Mouse (Mus musculus) embryonic facial prominence, embryonic 10.5 days (tissue): Measurements from ENCODE around the gene Ndst2. TPM values are rescaled to one million over a fixed set of nuclear protein-coding genes. Genes with fewer than 3 reads are reported as not detected.

ENCODE experiments used
- DNase-seq: peaks from one replicate; pipeline ENCODE4 v3.0.0-alpha.2; 2017; ENCODE audit warnings: low spot score
- H3K27ac ChIP-seq: fragments of 300-500 bp; sonication (generic); replicated peaks from 2 replicates; pipeline ENCODE4 v1.5.1; 2016; ENCODE audit warnings: mild to moderate bottlenecking
- H3K27me3 ChIP-seq: fragments of 300-500 bp; sonication (generic); replicated peaks from 2 replicates; pipeline ENCODE4 v1.6.1; 2016; ENCODE audit warnings: low read depth, mild to moderate bottlenecking; ENCODE audit not compliant: poor library complexity, severe bottlenecking
- H3K36me3 ChIP-seq: fragments of 300-500 bp; sonication (generic); replicated peaks from 2 replicates; pipeline ENCODE4 v1.6.1; 2016; ENCODE audit warnings: mild to moderate bottlenecking, moderate library complexity
- H3K4me1 ChIP-seq: fragments of 300-500 bp; sonication (generic); 2 replicates; pipeline ENCODE4 v1.6.1; 2016
- H3K4me3 ChIP-seq: fragments of 300-500 bp; sonication (generic); 2 replicates; pipeline ENCODE4 v1.5.1; 2016; ENCODE audit warnings: mild to moderate bottlenecking, moderate library complexity
- H3K9me3 ChIP-seq: fragments of 300-500 bp; sonication (generic); 2 replicates; pipeline ENCODE4 v1.6.1; 2016; ENCODE audit warnings: mild to moderate bottlenecking
- WGBS: fragments of 180-500 bp; shearing (Covaris S2); methylation state at CpG from one replicate; pipeline ENCODE4 v1.1.7; 2016; 5-methylcytosine and 5-hydroxymethylcytosine counted together
- polyA plus RNA-seq: library from polyadenylated mRNA; unstranded; fragments of >200 nt; fragmentation: Nextera tagmentation; extraction: Ambion mirVana; gene quantifications from 2 replicates; pipeline ENCODE4 v1.2.1, GENCODE M21; 2016

Gene Ndst2
- polyA plus RNA-seq, 1 experiment from 2014 or later: 24.4 TPM

DNA sequence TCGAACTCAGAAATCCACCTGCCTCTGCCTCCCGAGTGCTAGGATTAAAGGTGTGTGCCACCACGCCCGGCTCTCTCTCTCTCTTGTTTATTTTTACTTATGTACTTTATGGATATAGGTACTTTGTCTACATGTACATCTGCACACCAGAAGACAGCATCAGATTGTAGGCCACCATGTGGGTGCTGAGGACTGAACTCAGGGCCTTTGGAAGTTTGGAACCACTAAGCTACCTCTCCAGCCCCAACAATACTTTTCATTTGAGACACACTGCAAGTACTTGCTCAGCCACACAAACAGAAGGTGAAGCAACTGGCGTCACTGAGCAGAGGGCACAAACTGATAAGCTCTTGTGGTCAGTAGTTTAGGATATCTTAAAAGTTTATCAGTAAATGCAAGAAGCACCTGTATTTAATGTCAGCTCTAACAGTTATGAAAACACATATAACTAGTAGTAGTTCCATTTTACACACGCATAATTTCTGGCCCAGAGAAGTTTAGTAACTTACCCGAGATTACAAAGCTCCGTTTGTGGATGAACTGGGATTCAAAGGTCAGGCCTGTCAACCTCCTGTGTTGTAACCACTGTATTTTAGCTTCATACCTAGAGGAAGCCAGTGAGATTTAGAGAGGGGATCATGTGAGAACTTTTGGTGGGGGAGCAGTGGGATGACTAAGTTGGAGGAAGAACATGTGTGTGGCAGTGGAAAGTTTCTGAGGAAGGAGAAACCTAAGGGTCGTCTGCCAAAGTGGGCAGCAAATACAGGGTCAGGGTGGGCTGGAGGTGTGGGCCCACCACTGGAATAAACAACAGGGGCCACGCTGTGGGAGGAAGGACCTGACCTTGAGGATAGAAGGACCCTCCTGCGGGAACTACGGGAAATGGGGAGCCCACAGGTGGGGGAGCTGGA lies 1.1 kb downstream of the Ndst2 start:
- H3K4me3 ChIP-seq: peak overlapping the region; percentile 96
- H3K27me3 ChIP-seq: no peaks in the 10 kb centered on the region
- H3K4me1 ChIP-seq: peaks cover 27% of the 10 kb centered on the region
- H3K36me3 ChIP-seq: peaks cover 73% of the 10 kb centered on the region
- H3K9me3 ChIP-seq: no peaks in the 10 kb centered on the region
- 51% methylated on average over 12 of the region's 12 CpGs for WGBS
- DNase-seq: no peak
- H3K27ac ChIP-seq: peak overlapping the region; percentile 97

DNA sequence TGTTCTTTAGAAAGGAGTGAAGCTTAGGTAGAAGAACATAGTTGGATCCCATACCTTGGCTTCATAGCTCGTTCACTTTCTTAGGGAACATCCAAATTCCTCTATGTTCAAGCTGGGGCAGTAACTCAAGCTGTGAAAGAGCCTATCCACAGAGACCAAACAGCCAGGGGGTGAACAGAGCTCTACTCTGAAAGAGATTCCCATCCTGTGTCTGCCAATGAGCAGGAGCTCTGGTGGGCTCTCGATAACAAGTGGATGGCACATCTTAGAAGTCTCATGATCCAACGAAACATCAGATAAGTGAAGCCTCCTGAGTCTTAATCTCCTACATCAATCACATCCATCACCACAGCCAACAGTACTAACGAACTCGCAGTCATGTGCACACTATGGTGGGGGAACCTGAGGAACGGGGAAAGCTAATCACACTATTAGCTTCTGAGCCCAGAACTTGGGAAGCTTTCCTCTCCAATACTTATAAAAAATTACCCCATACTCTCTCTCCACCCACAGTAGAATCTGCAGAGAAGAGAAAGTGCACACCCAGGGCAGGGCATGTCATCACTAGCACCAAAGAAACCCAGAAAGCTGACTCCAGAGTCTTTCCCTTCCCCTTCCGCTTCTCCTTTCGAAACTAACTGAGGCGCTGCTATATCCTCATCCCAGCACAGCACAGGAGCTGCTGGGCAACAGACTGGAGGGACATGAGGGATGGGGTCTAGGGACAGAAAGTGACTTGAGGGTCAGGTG lies 3.3 kb downstream of the Ndst2 start:
- H3K36me3 ChIP-seq: peaks cover 76% of the 10 kb centered on the region
- H3K4me1 ChIP-seq: peaks cover 21% of the 10 kb centered on the region
- 93% methylated on average over 9 of the region's 9 CpGs for WGBS
- no peaks in the 10 kb centered on the region for H3K9me3 ChIP-seq
- no peaks in the 10 kb centered on the region for H3K27me3 ChIP-seq
- H3K4me3 ChIP-seq: no peak overlapping the region
- no peak for DNase-seq
- no peak overlapping the region for H3K27ac ChIP-seq

DNA sequence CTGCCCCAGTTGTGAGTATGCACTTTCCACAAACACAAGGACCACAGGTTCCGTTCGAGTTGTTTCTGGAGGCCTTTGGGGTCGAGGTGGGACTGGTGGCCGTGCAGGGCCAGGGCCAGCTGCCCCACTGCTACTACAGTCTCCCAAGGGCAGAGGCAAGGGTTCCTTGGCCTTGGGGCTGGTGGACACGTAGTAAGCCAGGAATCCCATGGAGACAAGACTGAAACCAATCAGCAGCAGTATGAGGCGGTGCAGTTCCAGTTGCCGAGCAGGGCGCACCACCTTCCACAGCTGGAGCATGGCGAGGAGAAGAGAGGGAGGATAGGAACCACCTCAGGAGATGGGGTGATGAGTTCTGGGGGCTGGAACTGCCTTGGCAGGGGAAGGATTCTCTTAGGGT lies 4.5 kb downstream of the Ndst2 start:
- Histone ChIP-seq H3K36me3 (peaks cover 78% of the 10 kb centered on the region), H3K27ac (no peak overlapping the region), H3K9me3 (no peaks in the 10 kb centered on the region), H3K4me3 (no peak overlapping the region), H3K27me3 (no peaks in the 10 kb centered on the region), H3K4me1 (peaks cover 16% of the 10 kb centered on the region)
- DNase-seq: no peak
- WGBS: 93% methylated on average over 9 of the region's 9 CpGs

DNA sequence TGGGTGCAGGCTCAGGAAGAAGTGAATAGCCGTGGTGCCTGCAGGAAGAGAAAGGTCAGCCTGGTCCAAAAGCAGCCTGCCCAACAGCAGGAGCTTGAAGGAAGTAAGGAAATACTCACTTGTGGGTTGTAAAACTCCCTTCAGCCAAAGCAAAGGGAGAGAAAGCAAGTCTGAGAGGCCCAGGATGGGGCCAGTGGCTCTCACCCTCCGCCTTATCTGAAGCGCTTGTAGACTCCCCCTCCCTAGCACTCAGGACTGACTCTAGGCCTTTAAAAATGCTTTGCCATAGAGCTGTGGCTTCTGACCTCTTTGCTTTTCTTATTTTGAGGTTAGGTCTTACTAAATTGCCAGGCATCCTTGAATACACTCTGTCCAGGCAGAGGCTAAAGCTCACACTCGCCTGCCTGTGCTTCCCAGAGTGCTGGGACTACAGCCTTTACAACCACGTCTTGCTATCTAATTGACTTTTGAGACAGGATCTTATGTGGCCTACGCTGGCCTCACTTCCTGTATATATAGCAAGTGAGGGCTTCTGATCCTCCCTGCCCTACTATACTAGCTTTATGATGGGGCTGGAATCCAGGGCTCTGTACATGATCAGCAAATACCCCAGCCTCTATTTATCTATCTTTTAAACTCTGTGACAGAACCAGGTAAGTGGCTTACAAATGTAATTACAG lies 8.6 kb downstream of the Ndst2 start:
- H3K4me3 ChIP-seq: no peak overlapping the region
- H3K9me3 ChIP-seq: no peaks in the 10 kb centered on the region
- H3K27me3 ChIP-seq: no peaks in the 10 kb centered on the region
- no peak for DNase-seq
- 84% methylated on average over 6 of the region's 6 CpGs for WGBS
- no peaks in the 10 kb centered on the region for H3K4me1 ChIP-seq
- peaks cover 100% of the 10 kb centered on the region for H3K36me3 ChIP-seq
- H3K27ac ChIP-seq: no peak overlapping the region

DNA sequence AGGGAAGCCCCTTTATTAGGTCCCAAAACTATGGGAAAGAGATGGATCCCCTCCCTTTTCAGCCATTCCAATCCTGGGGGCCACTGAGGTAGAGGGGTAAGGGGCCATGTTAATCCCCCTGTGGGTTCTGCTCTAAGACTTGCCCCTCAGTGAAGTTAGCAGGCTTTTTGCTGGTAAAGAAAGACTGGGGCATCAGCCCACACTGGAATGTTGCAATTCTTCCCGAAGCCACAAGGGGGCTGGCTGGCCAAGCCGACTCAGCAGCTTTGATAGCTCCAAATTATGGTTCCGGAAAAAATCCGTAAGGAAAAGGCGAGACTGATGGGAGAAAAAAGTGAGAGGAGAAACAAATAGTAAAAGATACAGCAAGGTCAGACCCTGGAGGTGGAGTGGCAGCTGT lies 10.3 kb downstream of the Ndst2 start:
- Histone ChIP-seq H3K36me3 (peaks cover 100% of the 10 kb centered on the region), H3K4me1 (no peaks in the 10 kb centered on the region), H3K4me3 (no peak overlapping the region), H3K27ac (no peak overlapping the region), H3K27me3 (no peaks in the 10 kb centered on the region), H3K9me3 (no peaks in the 10 kb centered on the region)
- WGBS: 41% methylated on average over 5 of the region's 5 CpGs
- peak; percentile 66 for DNase-seq

GRCm38 (mm10) chr14:20723006-20723405 lies 11.4 kb downstream of the Ndst2 start:
- DNase-seq: no peak
- Histone ChIP-seq H3K27ac (no peak overlapping the region), H3K9me3 (no peaks in the 10 kb centered on the region), H3K27me3 (no peaks in the 10 kb centered on the region), H3K36me3 (peaks cover 100% of the 10 kb centered on the region), H3K4me1 (no peaks in the 10 kb centered on the region), H3K4me3 (no peak overlapping the region)
- WGBS: 92% methylated on average over 12 of the region's 12 CpGs

DNA sequence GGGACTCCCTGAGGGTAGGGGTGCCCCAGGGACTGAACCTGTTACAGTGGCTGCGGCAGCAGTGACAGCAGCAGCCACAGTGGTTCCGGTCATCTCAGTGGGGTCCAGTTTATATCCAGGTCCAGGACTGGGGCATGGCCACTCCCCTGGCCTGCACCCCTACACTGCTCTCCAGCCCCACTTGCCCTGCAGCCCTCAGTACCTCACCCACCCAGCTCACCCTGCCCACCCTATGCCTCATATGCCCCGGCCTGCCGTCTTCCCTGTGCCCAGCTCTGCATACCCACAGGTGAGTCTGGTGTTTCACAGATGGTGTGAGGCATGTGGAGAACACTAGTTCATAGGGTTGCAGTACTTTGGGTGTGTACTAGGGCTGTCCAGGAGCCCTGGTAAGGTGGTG lies 13.0 kb downstream of the Ndst2 start:
- Histone ChIP-seq H3K36me3 (peaks cover 100% of the 10 kb centered on the region), H3K9me3 (no peaks in the 10 kb centered on the region), H3K4me3 (no peak overlapping the region), H3K27me3 (no peaks in the 10 kb centered on the region), H3K27ac (no peak overlapping the region), H3K4me1 (no peaks in the 10 kb centered on the region)
- 93% methylated on average over 4 of the region's 4 CpGs for WGBS
- DNase-seq: no peak

DNA sequence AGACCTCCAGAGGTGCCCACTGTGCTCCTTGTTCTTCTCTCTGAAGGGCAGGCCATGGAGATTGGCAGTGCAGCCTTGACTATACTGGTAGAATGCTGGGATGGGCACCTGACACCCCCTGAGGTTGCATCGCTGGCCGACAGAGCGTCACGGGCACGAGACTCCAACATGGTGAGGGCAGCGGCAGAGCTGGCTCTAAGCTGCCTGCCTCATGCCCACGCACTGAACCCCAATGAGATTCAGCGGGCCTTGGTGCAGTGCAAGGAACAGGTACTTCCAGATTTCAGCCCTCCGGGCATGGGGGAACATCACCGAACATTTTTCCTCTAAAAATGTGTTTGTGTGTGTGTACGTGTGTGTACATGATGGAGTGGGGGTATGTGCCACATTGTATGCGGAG lies 14.6 kb downstream of the Ndst2 start:
- no peak for DNase-seq
- Histone ChIP-seq H3K27ac (no peak overlapping the region), H3K27me3 (no peaks in the 10 kb centered on the region), H3K4me1 (no peaks in the 10 kb centered on the region), H3K36me3 (peaks cover 100% of the 10 kb centered on the region), H3K4me3 (no peak overlapping the region), H3K9me3 (no peaks in the 10 kb centered on the region)
- WGBS: 95% methylated on average over 12 of the region's 12 CpGs

DNA sequence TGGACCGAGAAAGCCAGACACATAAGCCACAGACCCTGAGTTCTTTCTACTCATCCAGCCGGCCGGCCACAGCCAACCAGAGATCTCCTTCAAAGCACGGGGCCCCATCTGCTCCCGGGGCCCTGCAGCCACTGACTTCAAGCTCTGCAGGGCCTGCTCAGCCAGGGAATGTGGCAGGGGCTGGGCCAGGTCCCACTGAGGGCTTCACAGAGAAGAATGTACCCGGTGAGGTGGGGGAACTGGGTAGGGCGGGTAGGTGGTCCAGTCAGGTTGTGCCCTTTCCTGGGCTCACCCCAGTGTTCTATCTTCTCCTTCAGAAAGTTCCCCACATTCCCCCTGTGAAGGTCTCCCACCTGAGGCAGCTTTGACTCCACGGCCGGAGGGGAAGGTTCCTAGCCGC lies 15.9 kb downstream of the Ndst2 start:
- 91% methylated on average over 10 of the region's 10 CpGs for WGBS
- Histone ChIP-seq H3K4me3 (no peak overlapping the region), H3K36me3 (peaks cover 100% of the 10 kb centered on the region)

GRCm38 (mm10) chr14:20713832-20714231 lies 20.5 kb downstream of the Ndst2 start:
- WGBS: 78% methylated on average over 11 of the region's 11 CpGs
- Histone ChIP-seq H3K4me1 (peaks cover 10% of the 10 kb centered on the region), H3K27ac (no peak overlapping the region), H3K9me3 (no peaks in the 10 kb centered on the region), H3K27me3 (no peaks in the 10 kb centered on the region), H3K36me3 (peaks cover 93% of the 10 kb centered on the region), H3K4me3 (no peak overlapping the region)
- DNase-seq: no peak

More for the DNA sequence above, 15.9 kb downstream of the Ndst2 start:
- DNase-seq: no peak
- no peaks in the 10 kb centered on the region for H3K27me3 ChIP-seq
- no peak overlapping the region for H3K27ac ChIP-seq
- no peaks in the 10 kb centered on the region for H3K9me3 ChIP-seq
- H3K4me1 ChIP-seq: no peaks in the 10 kb centered on the region

DNA sequence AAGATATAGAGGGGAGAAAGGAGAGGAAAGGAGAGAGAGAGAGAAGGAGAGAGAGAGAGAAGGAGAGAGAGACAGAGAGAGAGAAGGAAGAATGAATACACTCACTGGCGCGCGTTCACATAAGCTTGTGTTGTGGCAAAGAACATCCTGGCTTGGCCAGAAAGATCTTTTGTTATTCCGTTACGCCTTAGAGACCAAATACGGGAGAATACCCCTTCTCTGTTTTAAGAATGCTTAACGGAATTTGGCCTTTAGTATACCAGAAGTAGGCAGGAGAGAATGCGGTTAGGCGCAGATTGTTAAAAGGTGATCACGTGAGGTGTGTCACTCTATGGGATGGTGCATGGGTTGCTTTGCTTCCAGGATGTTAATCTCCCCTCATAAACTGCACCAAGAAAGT lies 26.1 kb downstream of the Ndst2 start:
- WGBS: 12% methylated on average over 10 of the region's 10 CpGs
- no peak for DNase-seq
- H3K36me3 ChIP-seq: peaks cover 53% of the 10 kb centered on the region
- H3K9me3 ChIP-seq: no peaks in the 10 kb centered on the region
- H3K4me1 ChIP-seq: peaks cover 30% of the 10 kb centered on the region
- no peaks in the 10 kb centered on the region for H3K27me3 ChIP-seq
- peak overlapping the region; percentile 95 for H3K27ac ChIP-seq
- peak overlapping the region; percentile 99 for H3K4me3 ChIP-seq
